Mouse (Mus musculus) liver, embryonic 12.5 days (tissue): Measurements from ENCODE around the gene Adamts14. TPM values are rescaled to one million over a fixed set of nuclear protein-coding genes. Genes with fewer than 3 reads are reported as not detected.

Experiments
- ATAC-seq: fragments of 200-750 bp; cut with Nextera tagmentation; 2 replicates; pipeline ENCODE4 v1.8.0; 2017; ENCODE audit warnings: moderate number of reproducible peaks, mild to moderate bottlenecking, moderate library complexity
- H3K27ac ChIP-seq: fragments of 300-500 bp; sonication (generic); 2 replicates; pipeline ENCODE4 v1.5.1; 2016; ENCODE audit warnings: mild to moderate bottlenecking
- H3K27me3 ChIP-seq: fragments of 300-500 bp; sonication (generic); replicated peaks from 2 replicates; pipeline ENCODE4 v1.6.1; 2016; ENCODE audit warnings: mild to moderate bottlenecking, moderate library complexity
- H3K36me3 ChIP-seq: fragments of 300-500 bp; sonication (generic); 2 replicates; pipeline ENCODE4 v1.6.1; 2016; ENCODE audit warnings: mild to moderate bottlenecking, moderate library complexity
- H3K4me1 ChIP-seq: fragments of 300-500 bp; sonication (generic); 2 replicates; pipeline ENCODE4 v1.6.1; 2016
- H3K4me2 ChIP-seq: fragments of 300-500 bp; sonication (generic); 2 replicates; pipeline ENCODE4 v1.6.1; 2016; ENCODE audit warnings: mild to moderate bottlenecking, moderate library complexity
- H3K4me3 ChIP-seq: fragments of 300-500 bp; sonication (generic); 2 replicates; pipeline ENCODE4 v1.5.1; 2016; ENCODE audit warnings: mild to moderate bottlenecking, moderate library complexity
- H3K9ac ChIP-seq: fragments of 300-500 bp; sonication (generic); 2 replicates; pipeline ENCODE4 v1.6.1; 2016; ENCODE audit warnings: mild to moderate bottlenecking, moderate library complexity
- H3K9me3 ChIP-seq: fragments of 300-500 bp; sonication (generic); replicated peaks from 2 replicates; pipeline ENCODE4 v1.6.1; 2016; ENCODE audit warnings: mild to moderate bottlenecking, moderate library complexity
- WGBS: fragments of 180-500 bp; shearing (Covaris S2); methylation state at CpG from one replicate; pipeline ENCODE4 v1.1.7; 2016; ENCODE audit not compliant: insufficient replicate concordance; 5-methylcytosine and 5-hydroxymethylcytosine counted together
- polyA plus RNA-seq: library from polyadenylated mRNA; unstranded; fragments of >200 nt; fragmentation: Nextera tagmentation; extraction: Ambion mirVana; gene quantifications from 2 replicates; pipeline ENCODE4 v1.2.1, GENCODE M21; 2016

The Adamts14 gene
- polyA plus RNA-seq, 1 experiment from 2014 or later = 0.27 TPM

DNA sequence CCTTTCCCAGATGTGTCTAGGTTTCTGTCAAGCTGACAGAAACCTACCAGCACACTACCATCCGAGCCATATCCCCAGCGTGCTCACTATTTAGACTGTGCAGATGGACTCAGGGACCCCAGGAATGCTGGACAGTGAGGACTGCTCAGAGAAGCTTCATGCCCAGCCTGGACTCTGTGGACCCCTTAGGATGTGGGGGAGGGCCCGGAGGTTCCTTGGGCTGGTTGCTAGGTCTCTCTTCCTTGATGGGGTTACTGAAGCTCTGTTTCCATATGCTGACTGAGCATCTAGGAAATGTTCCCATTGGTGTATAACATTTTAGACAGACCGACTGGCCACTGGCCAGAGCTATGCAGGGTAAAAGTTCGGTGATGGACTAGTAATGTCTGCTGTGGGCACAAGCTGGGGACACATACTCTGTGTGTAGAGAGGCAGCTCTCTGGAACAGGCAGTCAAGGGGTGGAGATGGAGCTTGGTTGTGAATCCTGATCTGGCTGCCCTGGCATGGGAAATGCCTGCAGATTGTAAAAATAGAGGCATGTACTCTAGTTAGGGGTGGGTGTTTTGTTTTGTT, 77.4 kb downstream of the Adamts14 start:
- H3K4me2 ChIP-seq = no peak overlapping the region
- H3K9me3 ChIP-seq = no peaks in the 10 kb centered on the region
- H3K4me1 ChIP-seq = no peaks in the 10 kb centered on the region
- no peaks in the 10 kb centered on the region for H3K36me3 ChIP-seq
- H3K27me3 ChIP-seq = 0 out of 2 replicates have a peak, but pooled peaks cover 5% of the 10 kb centered on the region
- 63% methylated on average over 5 of the region's 5 CpGs for WGBS
- H3K9ac ChIP-seq = no peak overlapping the region
- no peak overlapping the region for H3K27ac ChIP-seq
- no peak overlapping the region for H3K4me3 ChIP-seq
- ATAC-seq = no peak

DNA sequence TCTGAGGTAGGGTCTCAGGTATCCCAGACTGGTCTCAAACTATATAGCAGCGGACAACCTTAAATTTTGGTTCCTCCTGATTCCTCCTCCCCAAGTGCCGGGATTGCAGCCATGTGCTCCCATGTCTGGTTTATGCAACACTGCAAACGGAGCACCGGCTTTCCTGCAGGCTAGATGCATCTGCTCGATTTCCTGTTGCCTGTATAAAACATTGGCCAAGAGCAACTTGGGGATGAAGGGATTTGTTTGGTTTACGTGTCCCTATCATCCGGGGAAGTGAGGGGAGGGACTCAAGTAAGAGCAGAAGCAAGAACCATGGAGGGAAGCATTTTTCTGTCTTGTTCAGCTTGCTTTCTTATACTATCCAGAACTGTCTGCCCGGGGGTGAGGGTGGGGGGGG, 78.0 kb downstream of the Adamts14 start:
- no peak for ATAC-seq
- H3K9me3 ChIP-seq = no peaks in the 10 kb centered on the region
- no peaks in the 10 kb centered on the region for H3K36me3 ChIP-seq
- no peak overlapping the region for H3K27ac ChIP-seq
- H3K4me2 ChIP-seq = no peak overlapping the region
- H3K27me3 ChIP-seq = 0 out of 2 replicates have a peak, but pooled peaks cover 5% of the 10 kb centered on the region
- no peaks in the 10 kb centered on the region for H3K4me1 ChIP-seq
- H3K4me3 ChIP-seq = no peak overlapping the region
- 67% methylated on average over 8 of the region's 8 CpGs for WGBS
- H3K9ac ChIP-seq = no peak overlapping the region

DNA sequence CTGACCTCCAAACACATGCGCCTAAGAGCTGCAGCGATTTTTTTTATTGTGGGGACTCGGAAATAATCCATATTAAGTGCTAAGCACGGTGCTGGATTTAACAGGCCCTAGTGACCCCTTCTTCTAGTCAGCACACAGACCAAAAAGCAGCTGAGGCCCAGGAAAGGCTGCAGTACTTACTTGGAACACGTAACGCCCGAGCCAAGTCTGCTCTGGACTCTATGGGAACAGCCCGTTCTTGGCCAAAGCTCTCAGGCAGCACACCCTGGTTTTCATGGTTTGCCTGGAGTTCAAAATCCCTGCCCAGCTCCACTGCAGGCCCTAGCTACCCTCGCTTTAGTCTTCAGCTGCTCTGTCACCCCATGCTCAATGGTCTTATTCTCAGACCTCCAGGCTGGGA, 78.6 kb downstream of the Adamts14 start:
- no peak for ATAC-seq
- H3K9ac ChIP-seq = no peak overlapping the region
- no peak overlapping the region for H3K4me3 ChIP-seq
- H3K9me3 ChIP-seq = no peaks in the 10 kb centered on the region
- 0 out of 2 replicates have a peak, but pooled peaks cover 5% of the 10 kb centered on the region for H3K27me3 ChIP-seq
- H3K27ac ChIP-seq = no peak overlapping the region
- 69% methylated on average over 9 of the region's 9 CpGs for WGBS
- H3K4me2 ChIP-seq = no peak overlapping the region
- H3K4me1 ChIP-seq = no peaks in the 10 kb centered on the region
- H3K36me3 ChIP-seq = no peaks in the 10 kb centered on the region

DNA sequence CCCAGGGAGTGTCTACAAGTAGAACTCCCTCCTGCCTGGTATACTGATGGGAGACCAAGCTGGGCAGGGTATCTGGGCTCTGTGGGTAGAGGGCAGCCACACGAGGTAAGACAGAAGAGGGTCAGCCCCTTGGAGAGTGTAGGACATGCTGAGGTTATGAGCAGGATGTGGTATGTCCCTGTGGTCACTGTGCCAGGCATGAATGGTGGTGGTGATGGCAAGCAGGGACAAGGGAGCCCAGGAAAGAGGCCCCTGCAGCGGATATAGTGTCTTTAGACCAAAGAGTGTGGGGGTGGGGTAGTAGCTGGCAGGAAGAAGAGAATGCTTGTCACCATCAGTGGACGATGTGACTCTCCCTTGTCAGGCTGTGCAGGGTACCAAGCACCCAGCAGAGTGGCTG, 85.2 kb downstream of the Adamts14 start:
- Histone ChIP-seq H3K36me3 (no peaks in the 10 kb centered on the region), H3K4me3 (no peak overlapping the region), H3K27ac (no peak overlapping the region), H3K9me3 (no peaks in the 10 kb centered on the region), H3K27me3 (0 out of 2 replicates have a peak, but pooled peaks cover 26% of the 10 kb centered on the region), H3K4me2 (no peak overlapping the region), H3K9ac (no peak overlapping the region), H3K4me1 (no peaks in the 10 kb centered on the region)
- WGBS = 26% methylated on average over 3 of the region's 3 CpGs
- ATAC-seq = no peak

DNA sequence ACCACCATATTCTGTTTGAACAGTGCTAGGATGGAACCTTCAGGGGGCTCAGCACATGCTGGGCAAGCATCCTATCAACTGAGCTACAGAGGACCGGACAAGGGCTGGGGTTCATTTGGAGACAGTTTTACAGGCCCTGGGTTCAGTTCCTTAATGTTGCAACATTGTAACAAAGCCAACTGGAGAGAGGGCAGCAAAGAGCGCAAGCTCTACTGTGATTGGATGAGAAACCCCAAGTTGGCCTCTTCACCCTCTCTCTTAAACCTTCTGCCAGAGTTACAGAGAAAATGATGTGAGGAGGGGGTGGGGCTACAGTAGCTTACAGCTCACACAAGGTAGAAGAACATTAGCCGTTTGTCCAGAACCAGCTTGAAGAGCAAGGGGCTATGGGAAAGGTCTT, 86.2 kb downstream of the Adamts14 start:
- Histone ChIP-seq H3K9ac (no peak overlapping the region), H3K36me3 (no peaks in the 10 kb centered on the region), H3K9me3 (no peaks in the 10 kb centered on the region), H3K4me2 (no peak overlapping the region), H3K27me3 (0 out of 2 replicates have a peak, but pooled peaks cover 26% of the 10 kb centered on the region), H3K4me1 (no peaks in the 10 kb centered on the region), H3K4me3 (no peak overlapping the region), H3K27ac (no peak overlapping the region)
- WGBS = 77% methylated on average over 3 of the region's 3 CpGs
- ATAC-seq = no peak

DNA sequence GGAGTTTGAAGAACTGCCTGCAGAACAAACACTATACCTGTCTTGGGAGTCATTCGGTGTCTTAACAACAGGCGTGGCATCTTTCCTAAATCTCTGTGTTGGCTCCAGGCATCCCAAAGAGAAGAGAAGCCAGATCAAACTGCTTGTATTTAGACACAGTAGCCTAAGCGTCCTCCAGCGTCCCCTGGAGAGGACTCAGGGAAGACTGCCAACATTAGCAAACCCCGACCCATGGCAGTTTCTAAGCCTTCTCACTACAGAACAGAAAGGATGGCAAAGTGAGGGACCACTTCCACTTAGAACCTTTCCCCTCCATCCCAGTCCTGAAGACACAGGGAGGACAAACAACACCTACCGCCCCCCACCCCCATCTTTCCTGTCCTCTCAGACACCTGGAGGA, 93.3 kb downstream of the Adamts14 start:
- no peak for ATAC-seq
- Histone ChIP-seq H3K36me3 (no peaks in the 10 kb centered on the region), H3K4me2 (no peak overlapping the region), H3K4me1 (no peaks in the 10 kb centered on the region), H3K4me3 (no peak overlapping the region), H3K27me3 (peaks cover 56% of the 10 kb centered on the region), H3K9me3 (no peaks in the 10 kb centered on the region), H3K9ac (no peak overlapping the region), H3K27ac (no peak overlapping the region)
- WGBS = 56% methylated on average over 6 of the region's 6 CpGs

DNA sequence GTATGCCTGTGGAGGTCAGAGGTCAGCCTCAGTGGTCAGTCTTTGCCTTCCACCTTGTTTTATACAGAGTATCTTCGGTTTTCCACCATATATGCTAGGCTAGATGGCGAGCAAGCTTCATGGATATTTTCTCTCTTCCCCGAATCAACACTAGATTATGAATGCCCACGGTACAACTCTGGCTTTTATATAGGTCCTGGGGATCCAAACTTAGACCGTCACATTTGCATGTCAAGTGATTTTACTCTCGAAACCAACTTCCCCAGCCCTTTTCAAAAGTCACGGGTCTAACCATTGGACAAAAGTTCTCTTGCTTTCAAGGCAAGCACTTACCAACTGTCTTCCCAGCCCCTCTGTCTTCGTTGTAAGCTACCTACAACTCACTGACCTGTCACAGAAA, 94.6 kb downstream of the Adamts14 start:
- Histone ChIP-seq H3K27me3 (peaks cover 60% of the 10 kb centered on the region), H3K4me3 (no peak overlapping the region), H3K4me2 (no peak overlapping the region), H3K27ac (no peak overlapping the region), H3K36me3 (no peaks in the 10 kb centered on the region), H3K4me1 (no peaks in the 10 kb centered on the region), H3K9ac (no peak overlapping the region), H3K9me3 (no peaks in the 10 kb centered on the region)
- ATAC-seq = no peak
- whole genome bisulfite sequencing = 61% methylated on average over 8 of the region's 8 CpGs

DNA sequence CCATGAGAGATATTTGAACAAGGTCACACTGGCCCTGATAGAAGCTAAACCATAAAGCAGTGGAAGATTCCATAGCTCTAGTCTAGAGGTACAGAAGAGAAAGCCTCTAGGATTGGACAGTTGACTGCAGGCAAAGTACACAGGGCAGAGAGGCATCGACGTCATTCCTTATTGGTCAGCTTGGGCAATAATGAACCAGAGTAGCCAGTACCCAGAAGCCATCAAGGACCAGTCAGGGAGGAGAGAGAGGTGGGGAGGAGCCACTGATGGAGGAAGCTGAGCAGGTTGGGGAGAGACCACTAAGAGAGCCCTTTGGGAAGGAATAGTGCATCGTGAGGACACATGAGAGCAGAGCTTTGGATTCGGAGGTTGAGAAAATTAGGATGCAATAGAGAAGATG, 95.5 kb downstream of the Adamts14 start:
- WGBS = 68% methylated on average over 4 of the region's 4 CpGs
- Histone ChIP-seq H3K27ac (no peak overlapping the region), H3K36me3 (no peaks in the 10 kb centered on the region), H3K9me3 (no peaks in the 10 kb centered on the region), H3K4me3 (no peak overlapping the region), H3K27me3 (peaks cover 58% of the 10 kb centered on the region), H3K9ac (no peak overlapping the region), H3K4me1 (no peaks in the 10 kb centered on the region), H3K4me2 (no peak overlapping the region)
- ATAC-seq = no peak

DNA sequence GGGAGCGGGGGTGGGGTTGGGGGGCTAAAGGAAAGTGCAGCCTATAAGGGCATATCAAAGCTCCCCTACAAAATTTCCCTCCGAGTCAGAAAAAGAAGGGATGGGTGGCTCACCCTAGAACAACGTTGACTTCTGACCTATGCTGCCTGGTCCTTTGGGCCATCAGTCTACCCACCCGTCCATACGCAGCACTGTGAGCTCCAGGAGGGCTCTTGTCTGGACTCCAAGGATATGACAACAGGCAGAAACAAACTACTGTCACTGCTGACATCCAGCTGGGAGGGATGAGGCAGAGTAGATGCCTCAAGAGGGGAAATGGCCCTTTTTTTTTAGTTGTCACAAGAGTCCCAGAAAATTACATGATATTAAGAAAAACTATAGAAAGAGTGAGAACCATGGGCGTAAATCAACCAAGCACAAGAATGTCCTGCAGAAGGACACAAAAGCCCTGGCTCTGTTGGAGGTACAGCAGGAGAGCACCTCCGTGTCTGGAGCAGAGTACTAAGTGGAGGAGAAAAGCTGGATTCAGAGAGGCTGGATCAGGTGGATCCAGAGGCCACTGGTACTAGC, 96.9 kb downstream of the Adamts14 start:
- H3K36me3 ChIP-seq = no peaks in the 10 kb centered on the region
- H3K4me3 ChIP-seq = no peak overlapping the region
- no peak for ATAC-seq
- H3K27ac ChIP-seq = no peak overlapping the region
- peaks cover 58% of the 10 kb centered on the region for H3K27me3 ChIP-seq
- H3K4me1 ChIP-seq = no peaks in the 10 kb centered on the region
- no peaks in the 10 kb centered on the region for H3K9me3 ChIP-seq
- 0 out of 2 replicates have a peak overlapping the region, but pooled peaks have one; percentile 11 for H3K4me2 ChIP-seq
- 46% methylated on average over 7 of the region's 7 CpGs for WGBS
- no peak overlapping the region for H3K9ac ChIP-seq

DNA sequence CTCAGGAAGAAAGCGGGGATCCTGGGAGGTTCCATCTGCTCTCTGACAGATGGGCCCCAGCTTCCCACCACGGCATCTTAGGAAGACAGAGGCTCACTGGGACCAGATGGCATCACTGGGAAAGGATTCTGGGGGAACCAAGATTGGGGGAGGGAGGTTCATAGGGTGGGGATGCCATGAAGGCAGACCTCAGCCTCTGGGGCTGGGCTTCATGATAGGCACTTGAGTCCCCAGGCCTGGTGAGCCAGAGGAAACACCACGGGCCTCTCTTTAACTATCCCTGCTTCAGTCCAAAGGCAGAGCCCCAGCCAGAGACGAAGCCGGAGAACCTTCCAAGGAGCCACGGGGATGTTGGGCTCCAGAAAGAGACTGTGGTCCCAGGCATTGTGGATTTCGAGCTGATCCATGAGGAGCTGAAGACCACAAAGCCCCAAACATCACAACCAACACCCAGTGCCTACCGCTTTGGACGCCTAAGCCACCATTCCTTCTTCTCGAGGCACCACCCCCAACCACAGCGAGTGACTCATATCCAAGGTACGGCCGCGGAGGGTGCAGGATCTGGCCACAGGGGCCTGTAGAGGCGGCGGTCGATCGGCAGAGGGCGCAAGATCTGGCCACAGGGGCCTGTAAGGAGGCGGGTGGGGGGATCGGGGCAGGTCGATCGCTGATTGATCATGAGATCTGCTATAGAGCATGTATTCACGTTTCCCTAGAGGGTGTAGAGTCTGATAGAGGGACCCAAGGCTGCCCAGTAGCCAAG, 97.6 kb downstream of the Adamts14 start:
- Histone ChIP-seq H3K36me3 (no peaks in the 10 kb centered on the region), H3K4me1 (no peaks in the 10 kb centered on the region), H3K4me2 (0 out of 2 replicates have a peak overlapping the region, but pooled peaks have one; percentile 11), H3K4me3 (no peak overlapping the region), H3K9ac (no peak overlapping the region), H3K27me3 (peaks cover 58% of the 10 kb centered on the region), H3K27ac (no peak overlapping the region), H3K9me3 (no peaks in the 10 kb centered on the region)
- 9% methylated on average over 24 of the region's 24 CpGs for WGBS
- ATAC-seq = no peak

DNA sequence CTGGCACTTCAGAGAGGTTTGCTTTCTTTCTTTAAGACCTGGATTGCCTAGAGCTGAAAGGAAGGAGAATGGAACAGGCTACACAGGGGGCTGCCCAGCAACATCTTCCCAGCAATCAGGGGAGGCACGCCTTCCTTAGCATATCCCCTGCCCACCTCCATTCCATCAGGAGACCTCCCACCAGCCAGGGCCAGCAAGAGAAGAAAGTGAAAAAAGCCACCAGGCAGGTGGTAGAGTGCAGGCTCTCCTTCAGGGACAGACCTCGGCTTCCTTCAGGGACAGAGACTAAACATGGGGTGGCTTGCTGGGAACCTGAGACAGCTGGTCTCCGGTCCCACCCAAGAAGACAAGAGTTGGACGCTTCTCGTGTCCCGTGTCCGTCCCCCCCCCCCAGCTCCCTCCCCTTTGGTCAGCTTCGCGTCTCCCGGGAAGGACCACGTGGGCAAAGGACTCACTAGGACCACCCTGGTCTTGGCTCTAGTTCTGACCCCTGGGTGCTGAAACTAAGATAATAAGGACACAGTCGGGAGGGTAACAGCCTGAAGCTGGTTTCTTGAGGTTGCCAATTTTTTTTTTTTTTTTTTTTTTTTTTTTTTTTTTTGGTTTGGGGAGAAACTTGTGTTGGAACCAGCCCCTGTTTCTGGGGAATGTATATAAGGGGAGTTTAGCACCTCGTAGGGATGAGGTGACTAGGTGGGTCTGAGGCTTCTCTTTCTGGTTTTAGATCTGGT, 98.4 kb downstream of the Adamts14 start:
- Histone ChIP-seq H3K4me1 (no peaks in the 10 kb centered on the region), H3K4me3 (no peak overlapping the region), H3K36me3 (no peaks in the 10 kb centered on the region), H3K9ac (no peak overlapping the region), H3K27ac (no peak overlapping the region), H3K4me2 (no peak overlapping the region), H3K9me3 (no peaks in the 10 kb centered on the region), H3K27me3 (peaks cover 54% of the 10 kb centered on the region)
- WGBS = 38% methylated on average over 13 of the region's 13 CpGs
- no peak for ATAC-seq

DNA sequence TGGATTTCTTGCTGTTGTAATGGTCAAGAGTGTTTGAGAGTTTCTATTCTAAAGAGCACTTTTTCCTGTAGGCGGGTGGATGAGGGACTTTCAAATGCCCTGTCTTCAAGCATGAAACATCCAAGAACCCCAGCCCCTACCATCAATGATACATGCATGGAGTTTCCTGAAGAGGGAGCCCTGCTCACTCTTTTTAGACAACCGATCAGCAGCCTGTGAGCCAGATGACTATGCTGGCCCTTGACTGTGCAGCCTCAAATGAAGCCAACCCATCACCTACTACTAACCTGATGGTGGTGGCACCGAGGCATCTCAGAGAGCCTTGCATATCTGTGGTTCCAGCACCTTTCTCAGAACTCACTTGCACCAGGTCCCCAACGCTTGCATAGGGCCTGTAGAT, 100.7 kb downstream of the Adamts14 start:
- 53% methylated on average over 4 of the region's 4 CpGs for WGBS
- Histone ChIP-seq H3K4me1 (no peaks in the 10 kb centered on the region), H3K36me3 (no peaks in the 10 kb centered on the region), H3K4me3 (no peak overlapping the region), H3K27ac (no peak overlapping the region), H3K4me2 (no peak overlapping the region), H3K27me3 (peaks cover 50% of the 10 kb centered on the region), H3K9ac (no peak overlapping the region), H3K9me3 (no peaks in the 10 kb centered on the region)
- no peak for ATAC-seq
